Mouse (Mus musculus) brain, embryonic 14.5 days (tissue): ENCODE measurements around the gene Erlec1.

ENCODE experiments used
- CTCF ChIP-seq: fragments of 200-500 bp; IDR thresholded peaks from 2 replicates; pipeline ENCODE4 v1.5.1; 2012; ENCODE audit warnings: inconsistent platforms, mild to moderate bottlenecking, moderate library complexity, borderline replicate concordance; ENCODE audit not compliant: insufficient read depth, insufficient read length; ENCODE audit errors: extremely low read depth
- POLR2A ChIP-seq: fragments of 200-500 bp; IDR thresholded peaks from 2 replicates; pipeline ENCODE4 v1.6.1; 2012; ENCODE audit warnings: mild to moderate bottlenecking, inconsistent platforms, borderline replicate concordance; ENCODE audit not compliant: poor library complexity, insufficient read depth, insufficient read length, severe bottlenecking; ENCODE audit errors: extremely low read depth

DNA sequence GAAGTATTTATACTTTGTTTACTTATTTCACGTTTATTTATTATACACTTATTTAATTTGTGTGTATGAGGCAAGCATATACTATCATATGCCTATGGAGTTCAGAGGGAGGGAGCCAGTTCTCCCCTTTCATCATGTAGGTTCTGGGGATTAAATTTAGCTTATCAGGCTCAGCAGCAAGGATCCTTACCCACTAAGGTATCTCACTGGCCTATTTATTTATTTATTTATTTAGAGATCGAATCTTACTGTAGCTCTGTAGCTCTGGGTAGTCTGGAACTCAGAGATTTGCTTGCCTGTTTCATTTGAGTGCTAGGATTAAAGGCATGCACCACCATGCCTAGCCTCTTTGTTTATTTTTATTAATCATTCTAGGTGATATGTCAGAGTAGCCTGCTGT is 44.6 kb upstream of the Erlec1 start:
- TF ChIP-seq CTCF (no peak), POLR2A (no peak)
